Mouse (Mus musculus): ENCODE measurements around the gene Smco1. TPM values are rescaled to one million over a fixed set of nuclear protein-coding genes. Genes with fewer than 3 reads are reported as not detected.
A peak's percentile ranks its signal among the peaks of the same experiment; 100 is the strongest.
"Not testable (repeated sequence)": the region's sequence is repeated elsewhere in the genome, so short reads cannot be mapped to it uniquely, and the experiment has no call there.

The Smco1 gene
- not detected in 2 replicates for polyA plus RNA-seq (2012; rRNA removed)

DNA sequence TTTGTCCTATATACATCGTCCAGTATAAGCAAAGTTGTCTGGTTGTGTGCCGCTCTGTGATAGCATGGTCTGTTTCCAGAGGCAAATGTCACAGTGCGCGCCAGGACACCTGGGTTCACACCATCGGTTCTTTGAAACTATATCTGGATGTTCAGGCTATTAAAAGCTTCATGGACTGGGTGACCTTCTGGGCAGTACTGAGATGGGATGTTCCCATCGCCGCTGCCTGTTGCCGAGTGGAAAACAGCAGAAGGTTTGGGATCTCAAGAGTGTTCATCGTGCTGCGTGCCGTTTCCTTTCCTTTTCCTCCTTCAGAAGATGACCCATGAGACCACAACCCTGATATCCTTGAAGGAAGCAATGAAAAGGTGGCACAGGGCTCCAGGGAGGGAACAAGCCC lies at the start of gene Smco1:
Smco1 (plus strand) TSS at position 178 of the 400 bp plus-strand sequence.
- DNase-seq (ENCODE audit: low spot score) = no peak

DNA sequence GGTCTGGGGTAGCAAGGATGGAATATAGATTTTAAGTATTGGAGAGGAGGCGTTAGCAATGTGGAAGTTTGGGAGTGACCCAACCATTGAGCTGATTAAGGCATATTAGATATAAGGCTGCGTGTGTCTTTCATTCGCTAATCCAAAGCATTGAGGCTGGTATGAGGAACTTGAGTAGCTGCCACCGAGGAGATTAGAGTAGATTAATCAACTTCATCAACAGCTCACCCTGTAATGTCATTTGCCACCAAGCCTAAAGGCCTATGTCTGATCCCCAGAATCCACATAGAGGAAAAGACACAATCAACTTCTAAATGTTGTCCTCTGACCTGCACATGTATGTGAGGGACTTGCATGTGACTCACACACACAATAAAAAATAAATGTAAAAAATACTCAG lies 49.5 kb upstream of the Smco1 start:
- DNase-seq (ENCODE audit: low spot score) = no peak

DNA sequence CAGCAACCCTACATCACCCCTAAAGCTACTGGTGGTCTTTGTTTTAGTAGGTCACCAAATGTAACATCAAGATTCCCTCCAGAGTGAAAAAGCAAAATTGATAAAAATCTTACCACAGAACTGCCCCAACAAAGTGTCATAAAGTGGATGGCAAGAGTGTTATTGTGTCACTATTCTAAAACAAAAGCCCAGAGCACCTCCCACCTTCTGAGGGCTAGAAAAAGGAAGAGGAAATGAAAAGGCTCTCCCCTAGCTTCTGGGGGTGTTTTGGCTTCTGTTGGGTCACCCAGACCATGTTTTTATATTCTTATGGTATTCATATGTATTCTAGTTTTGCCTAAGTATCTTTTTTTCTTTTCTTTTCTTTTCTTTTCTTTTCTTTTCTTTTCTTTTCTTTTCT lies 48.9 kb upstream of the Smco1 start:
- no peak for DNase-seq (ENCODE audit: low spot score)

DNA sequence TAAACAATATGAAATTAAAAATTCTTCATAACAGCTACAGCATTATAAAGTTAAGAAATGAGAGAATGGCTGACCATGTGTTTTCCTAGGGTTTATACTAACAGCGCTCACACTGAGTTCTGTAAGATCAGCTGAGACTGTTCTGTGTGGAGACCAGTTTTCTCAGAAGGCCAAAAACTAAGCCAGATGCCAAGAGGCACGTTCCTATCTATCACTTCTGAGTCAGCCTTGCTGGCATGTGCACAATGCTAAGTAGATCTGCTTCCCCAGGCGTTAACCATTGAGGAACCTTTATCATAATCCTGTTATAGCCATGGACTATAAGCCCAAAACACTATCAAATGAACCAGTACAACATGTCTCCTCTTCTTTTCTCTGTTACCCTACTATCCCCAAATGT lies 39.2 kb upstream of the Smco1 start:
- not testable (repeated sequence) for DNase-seq (ENCODE audit: low spot score)

DNA sequence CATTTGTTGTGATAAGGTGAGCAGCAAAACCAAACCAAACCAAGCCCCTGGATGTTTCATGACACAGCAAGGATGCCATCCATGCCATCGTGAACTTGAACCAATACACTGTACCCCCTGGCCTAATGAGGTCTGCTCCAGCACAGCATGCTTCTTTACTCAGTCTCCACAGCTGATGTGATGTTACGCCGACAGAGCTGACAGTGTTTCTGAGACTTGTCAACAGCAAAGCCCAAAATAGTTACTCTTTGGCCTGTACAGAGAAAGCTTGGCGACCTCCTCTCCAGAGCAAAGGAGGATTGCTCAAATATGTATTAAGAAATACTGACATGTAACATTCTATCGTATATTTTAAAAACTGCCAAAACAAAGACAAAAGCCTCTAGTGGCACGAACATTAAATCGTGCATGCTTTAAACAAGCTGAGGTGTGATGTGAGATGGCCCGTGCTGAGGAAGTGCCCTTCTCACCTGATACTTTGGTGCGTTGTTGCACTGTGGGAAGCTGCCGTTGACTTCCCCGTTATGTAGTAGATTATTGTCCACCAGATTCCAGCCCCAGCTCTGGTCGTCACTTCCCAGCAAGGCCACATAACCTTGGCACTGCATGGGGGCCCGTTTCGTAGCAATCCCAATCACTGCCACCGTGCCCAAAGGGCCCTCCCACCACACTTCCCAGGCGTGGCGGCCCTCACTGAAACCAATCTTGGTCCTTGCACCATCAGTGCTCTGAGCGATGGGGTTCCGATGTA lies 33.2 kb upstream of the Smco1 start:
- DNase-seq (ENCODE audit: low spot score) = no peak

DNA sequence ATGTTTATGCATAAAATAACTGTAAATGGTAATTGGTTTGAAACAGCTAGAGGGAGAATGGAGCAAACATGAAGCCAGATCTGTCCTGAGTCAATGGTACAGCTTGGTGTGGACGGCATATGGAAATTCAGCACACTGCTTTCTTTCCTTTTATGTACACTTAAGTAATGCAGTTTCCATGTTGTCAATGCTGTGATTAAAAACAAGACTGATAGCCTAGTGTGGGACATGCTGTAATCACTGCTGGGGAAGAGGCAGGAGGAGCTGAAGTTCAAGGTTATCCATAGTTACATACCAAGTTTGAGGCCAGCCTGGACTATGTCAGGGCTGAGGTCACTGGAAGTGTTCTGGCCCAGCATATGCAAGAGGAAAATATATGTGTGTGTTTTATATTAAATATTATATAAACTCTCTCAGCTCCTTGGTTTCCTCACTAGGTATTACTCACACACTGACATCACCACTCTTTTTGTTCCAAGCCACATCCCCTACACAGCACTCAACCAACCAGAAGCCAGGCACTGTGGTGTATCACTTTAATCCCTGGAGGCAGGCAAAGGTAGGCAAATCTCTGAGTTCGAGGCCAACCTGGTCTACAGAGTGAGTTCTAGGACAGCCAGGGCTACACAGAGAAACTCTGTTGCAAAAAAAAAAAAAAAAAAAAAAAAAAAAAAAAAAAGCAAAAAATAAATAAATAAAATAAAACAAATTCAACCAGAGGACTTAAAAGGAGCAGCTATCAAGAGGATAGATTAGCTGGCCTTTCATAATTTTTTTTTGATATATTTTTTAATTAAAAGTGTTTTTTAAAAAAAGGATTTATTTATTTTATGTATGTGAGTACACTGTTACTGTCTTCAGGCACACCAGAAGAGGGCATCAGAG lies 31.6 kb upstream of the Smco1 start:
- DNase-seq (ENCODE audit: low spot score) = no peak

DNA sequence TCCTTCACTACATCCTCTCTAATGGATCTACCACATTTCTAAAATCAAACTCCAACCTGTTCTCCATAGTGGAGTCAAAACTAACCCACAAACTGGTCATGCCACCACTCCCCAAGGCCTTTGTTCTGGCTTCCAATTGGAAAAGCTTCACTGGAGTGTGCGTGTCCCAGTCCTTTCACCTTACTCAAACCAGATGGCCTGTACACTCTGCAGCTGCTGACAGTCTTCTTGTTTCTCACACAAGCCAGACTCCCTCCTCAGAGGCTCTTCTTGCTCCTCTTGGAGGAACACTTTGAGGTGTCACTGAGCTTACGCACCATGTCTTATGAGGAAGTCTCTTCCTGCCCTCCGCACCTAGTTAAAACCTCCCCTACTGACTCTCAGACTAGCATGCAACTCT lies 27.4 kb upstream of the Smco1 start:
- DNase-seq (ENCODE audit: low spot score) = no peak

DNA sequence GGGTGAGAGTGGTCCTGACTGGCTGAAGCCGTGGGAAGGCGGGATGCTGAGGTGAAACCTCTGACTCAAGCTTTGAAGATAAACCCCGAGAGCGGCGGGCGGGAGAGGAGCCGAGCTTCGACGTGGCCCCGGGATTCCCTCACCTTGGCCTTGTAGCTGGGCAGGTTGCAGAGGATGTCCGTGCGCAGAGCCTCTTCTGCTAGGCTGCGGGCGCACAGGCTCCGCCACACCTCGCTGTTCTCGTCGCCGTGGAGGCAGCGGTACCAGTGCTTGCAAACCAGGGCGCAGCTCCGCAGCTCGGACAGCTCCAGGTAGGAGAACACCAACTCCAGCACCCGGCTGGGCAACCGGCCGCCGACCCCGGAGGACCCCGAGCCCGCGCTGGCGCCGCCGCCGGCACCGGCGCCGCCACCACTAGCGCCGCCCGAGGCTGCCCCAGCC lies 24.9 kb upstream of the Smco1 start:
- no peak for DNase-seq (ENCODE audit: low spot score)

DNA sequence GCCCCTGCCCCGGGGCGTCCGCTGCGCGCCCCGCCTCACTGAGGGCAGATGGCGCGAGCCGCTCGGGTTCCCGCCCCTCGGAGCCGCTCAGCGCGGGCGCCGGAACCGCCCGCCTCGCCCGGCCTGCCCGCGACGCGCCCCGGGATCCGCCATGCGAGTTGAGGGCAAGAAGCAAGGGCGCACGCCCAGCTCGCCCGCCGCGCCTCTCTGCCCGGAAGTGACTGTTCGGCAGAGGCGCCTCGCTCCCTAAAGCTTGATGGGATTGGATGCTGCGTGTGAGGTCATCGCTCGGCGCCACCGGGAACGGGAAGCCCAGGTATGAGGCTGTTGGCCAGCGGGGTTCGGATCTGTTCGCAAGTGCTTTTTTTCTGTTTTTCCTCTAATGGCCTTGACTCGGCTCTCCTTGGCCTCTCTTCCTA lies 24.3 kb upstream of the Smco1 start, which contains the start of the genes Fbxo45 and Wdr53:
Fbxo45 (minus strand) TSS at position 207 of the 419 bp plus-strand sequence.
Wdr53 (plus strand) TSS at position 276 of the 419 bp plus-strand sequence.
- peak; percentile 95 for DNase-seq (ENCODE audit: low spot score)

DNA sequence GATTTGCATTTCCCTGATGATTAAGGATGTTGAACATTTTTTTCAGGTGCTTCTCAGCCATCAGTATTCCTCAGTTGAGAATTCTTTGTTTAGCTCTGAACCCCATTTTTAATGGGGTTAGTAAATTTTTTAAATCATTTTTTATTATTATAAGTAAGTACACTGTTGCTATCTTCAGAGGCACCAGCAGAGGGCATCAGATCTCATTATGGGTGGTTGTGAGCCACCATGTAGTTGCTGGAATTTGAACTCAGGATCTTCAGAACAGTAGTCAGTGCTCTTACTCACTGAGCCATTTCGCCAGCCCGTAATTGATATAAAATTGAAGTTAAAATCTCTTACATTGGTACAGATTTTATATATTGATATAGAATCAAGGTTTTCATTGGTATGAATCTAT lies 7.0 kb upstream of the Smco1 start:
- not testable (repeated sequence) for DNase-seq (ENCODE audit: low spot score)

DNA sequence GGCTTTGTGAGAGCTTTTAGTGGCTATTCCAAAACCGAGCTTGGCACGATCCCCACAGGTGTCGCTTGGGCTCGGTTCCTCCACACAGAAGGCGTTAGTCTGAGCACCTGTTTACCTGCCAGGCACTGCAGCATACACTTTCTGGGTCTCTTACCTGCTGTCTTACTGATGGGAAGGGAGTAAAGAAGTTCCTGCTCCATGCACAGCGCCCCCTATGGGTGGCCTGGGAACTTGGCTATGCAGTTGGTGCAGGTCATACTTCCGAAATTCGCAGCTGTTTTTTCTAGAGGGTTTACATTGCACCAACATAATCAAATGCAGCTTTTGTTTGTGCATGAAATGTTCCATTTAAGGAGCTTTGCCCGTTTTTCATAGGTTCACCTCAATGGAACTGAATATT lies 2.1 kb downstream of the Smco1 start:
- no peak for DNase-seq (ENCODE audit: low spot score)

DNA sequence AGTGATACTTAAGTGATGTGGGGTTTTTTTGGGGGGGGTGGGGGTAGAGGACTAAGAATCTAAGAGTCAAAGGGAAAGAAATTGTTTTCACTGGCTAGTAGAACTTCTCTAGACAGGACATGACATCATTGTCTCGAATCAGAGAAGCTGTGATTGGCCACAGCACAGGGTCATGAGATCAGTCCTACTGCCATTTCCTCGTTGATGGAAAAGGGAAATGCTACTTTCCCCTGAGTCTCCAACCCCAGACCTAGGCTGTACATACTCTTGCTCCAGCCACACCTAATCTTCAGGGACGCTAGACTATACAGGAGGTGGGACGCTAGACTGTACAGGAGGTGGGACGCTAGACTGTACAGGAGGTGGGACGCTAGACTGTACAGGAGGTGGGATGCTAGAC lies 3.8 kb downstream of the Smco1 start:
- DNase-seq (ENCODE audit: low spot score) = no peak

DNA sequence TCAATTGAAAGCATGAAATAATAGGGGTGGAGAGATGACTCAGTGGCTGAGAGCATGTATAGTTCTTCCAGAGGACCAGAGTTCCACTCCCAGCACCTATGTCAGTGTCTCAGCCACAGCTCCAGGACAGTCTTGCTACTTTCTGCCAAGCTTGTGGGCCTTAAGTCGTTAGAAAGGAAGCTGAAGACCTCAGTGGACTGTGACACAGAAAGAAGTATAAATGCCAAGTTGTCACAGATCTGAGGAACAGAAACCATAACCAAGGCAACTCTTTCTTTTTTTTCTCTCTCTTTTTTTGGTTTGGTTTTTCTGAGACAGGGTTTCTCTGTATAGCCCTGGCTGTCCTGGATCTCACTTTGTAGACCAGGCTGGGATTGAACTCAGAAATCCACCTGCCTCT lies 4.6 kb downstream of the Smco1 start:
- DNase-seq (ENCODE audit: low spot score) = no peak

DNA sequence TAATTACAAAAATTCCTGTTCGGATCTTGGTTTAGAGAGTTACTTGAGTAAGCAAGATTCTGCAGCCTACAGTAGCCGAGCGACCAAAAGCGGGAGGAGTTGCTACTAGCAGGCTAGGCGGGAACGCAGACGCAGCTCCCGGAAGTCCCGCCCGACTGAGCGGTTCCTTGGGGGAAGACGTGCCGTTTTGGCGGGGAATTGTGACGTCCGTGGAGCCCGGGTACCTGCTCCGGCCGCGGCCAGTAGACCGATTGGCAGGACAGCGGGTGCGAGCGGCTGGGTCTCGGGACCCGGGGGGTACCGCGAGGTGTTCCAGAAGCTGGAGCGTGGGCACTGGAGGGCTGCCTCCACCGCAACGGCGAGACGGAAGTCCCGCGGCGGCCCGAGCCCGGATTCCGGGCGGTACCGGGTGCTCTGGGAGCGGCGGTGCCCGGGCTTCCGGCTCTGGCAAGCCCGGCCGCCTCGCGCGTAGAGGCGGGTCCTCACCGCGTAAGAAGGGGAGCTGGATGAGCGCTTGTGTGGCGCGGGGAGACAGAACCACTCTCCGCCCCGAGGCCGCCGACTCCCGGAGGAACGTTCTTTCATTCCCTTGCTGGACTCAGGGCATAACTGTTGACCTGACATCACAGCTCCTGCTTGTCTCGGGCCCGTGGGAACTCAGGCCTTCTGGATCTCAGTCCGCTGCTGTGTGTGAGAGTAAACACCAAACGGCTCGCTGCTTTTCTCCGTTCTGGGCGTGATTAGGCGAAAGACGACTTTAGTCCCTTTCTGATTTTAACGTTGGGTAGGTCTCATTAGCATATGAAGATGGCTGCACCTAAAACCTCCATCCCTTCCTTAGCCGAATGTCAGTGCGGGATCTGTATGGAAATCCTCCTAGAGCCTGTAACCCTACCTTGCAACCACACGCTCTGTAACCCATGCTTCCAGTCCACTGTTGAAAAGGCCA lies 6.3 kb downstream of the Smco1 start, which contains the start of gene Rnf168:
Rnf168 (plus strand) TSS at position 152 of the 949 bp plus-strand sequence.
- DNase-seq (ENCODE audit: low spot score) = peak; percentile 90

DNA sequence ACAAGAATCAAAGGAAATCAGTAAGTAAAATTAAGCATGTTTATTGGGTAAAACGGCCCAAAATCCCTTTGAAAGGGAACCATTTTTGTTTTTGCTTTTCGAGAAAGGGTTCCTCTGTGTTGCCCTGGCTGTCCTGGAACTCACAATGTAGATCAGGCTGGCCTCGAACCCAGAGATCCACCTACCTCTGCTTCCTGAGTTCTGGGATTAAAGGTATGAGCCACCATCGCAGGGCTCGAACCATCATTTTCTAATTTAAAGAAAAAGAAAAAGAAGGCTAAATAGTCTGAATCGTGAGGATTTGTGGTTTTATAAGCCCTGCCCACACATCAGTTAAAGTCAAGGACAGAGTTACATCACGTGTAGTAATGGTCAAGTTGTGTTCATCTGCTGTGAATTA lies 7.1 kb downstream of the Smco1 start:
- no peak for DNase-seq (ENCODE audit: low spot score)

DNA sequence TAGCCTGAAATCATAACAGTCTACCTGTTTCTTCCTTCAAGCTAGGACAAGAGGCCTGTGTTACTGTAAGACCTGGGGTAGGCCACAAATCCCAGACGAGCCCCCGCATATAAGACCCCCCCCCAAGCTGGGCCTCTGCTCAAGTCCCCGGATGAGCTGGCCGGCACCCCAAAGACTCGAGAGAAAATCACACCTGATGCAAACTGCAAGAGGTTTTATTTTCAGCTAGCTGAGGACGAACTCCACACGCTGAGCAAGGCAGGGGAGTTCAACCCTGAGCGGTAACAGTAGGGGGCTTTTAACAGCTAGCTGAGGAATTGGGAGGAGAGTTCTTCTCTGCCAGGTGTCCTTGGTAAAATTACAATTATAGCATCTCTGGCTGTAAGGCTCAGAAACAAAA lies 8.9 kb downstream of the Smco1 start:
- DNase-seq (ENCODE audit: low spot score) = no peak

DNA sequence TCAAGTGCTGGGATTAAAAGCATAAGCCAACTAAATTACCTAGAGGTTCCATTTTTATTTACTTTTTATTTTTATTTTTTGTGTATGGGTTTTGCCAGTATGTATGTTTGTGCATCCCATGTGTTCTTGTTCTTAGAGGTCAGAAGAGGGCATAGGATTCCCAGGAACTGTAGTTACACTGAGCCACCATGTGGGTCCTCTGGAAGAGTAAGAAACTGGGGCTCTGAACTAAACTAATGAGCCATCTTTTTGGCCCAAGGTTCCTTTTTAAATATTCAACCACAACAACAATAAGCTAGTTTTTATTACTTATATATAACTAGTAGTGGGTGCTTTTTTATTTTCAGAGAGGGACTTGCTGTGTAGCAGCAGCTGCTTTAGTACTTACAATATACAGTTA lies 11.3 kb downstream of the Smco1 start:
- DNase-seq (ENCODE audit: low spot score) = no peak

DNA sequence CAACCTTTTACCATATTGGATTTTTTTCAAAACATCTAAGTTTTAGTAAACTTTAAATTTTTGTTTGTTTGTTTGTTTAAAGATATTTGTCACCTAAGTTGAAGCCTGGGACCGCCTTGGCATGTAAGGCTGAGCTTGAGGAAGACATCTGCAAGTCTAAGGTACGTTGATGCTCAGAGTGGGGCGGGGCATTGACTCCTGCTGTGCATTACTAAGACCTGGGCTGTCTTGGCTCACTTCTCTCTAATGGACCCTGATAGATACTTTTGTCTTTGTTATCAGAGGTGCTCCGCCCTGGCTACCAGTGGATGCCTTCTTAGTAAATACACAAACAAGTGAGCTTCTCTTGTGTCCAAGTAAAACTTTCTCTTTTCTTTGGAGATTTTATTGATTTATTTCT lies 20.6 kb downstream of the Smco1 start:
- no peak for DNase-seq (ENCODE audit: low spot score)

DNA sequence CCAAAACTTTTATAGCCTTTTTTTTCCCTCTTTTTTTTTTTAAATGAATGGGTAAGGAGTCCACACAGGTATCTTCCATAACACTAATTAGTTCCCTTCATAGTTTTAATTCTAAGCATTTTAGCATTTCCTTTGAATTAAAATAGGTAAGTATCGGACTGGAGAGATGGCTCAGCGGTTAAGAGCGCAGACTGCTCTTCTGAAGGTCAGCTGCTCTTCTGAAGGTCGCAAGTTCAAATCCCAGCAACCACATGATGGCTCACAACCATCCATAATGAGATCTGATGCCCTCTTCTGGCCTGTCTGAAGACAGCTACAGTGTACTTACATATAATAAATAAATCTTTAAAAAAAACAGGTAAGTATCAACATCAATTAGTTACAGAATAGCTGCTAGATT lies 28.3 kb downstream of the Smco1 start:
- not testable (repeated sequence) for DNase-seq (ENCODE audit: low spot score)

DNA sequence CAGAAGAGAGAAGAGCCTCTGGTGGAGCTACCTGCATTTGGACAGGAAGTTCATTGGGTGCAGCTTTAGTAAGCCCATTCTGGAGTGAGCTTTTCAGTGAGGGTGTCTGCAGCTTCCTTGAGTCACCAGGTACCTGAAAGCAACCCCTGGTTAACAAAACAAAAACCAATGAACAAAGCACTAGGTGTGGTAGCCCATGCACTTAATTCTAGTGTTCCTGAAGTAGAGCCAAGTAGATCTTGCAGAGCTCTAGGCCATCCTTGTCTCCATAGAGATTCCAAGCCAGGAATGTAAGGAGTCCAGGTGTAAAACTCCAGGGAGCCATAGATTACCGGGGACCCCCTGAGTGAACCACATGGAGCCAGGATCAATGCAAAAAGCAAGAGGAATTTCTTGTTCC lies 31.8 kb downstream of the Smco1 start:
- DNase-seq (ENCODE audit: low spot score) = no peak

DNA sequence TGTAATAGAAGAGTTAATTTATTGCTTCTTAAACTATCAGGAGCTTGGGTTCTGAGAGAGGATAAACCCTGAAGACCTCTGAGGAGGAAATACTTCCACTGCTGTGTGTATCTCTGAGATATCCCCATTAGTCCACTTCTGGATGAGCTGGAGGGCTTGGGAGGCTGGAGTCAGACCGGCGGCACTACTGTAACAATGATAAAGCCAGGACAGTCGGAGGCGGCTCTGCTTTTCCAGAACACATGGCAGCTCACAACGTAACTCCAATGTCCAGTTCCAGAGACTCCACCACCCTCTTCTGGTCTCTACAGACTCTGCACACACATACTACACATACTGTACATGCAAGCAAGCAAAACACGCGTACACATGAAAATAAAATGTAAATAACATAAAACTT lies 32.6 kb downstream of the Smco1 start:
- no peak for DNase-seq (ENCODE audit: low spot score)

DNA sequence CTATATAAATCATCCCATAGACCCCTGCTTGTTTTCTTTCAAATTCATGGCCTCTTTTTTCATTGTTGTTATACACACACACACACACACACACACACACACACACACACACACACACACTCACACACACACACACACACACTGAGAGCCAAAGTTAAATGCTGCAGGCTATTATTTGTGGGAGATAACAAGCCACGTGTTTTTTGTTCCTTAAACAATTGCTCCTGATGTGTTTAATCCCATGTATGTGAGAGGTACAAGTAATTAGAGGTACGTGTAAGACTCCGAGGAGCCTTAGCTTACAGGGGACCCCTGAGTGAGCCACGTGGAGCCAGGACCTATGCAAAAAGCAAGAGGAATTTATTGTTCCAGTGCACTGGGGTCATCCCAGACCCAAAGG lies 40.7 kb downstream of the Smco1 start:
- no peak for DNase-seq (ENCODE audit: low spot score)
